Mouse (Mus musculus) urinary bladder, postnatal 36 days (tissue): ENCODE data around the gene Lgals3bp.
A peak's percentile ranks its signal among the peaks of the same experiment; 100 is the strongest.

Source experiments
- DNase-seq, 2 experiments: peaks; one replicate each; pipeline ENCODE4 v3.0.0; 2022; ENCODE audit warnings: low spot score in 2 of 2, mixed read lengths in 1 of 2

Lgals3bp gene

DNA sequence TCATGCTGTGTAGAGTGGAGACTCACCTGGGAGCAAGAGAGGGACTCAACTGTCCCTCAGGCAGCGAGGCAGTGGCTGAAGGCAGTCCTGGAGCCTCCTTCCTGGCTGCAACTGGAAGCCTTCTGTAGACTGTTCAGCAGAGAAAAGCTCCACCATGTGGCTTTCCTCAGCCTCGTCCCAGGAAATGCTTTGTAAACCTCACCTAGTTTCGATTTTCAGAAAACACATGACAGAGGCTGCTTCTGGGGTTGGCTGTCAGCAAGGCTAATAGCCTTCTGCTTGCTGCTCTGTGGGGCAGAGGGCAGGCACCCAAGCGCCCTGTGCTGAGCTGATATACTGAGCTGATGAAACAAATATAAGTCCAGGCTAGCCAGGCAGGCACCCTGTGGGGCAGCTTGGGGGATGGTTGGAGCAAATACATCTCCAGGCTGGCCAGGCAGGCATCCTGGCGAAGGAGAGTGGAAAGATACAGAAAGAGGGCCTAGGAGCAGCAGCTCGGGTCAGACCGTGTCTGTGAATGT, at the start of gene Lgals3bp:
Gene Lgals3bp (minus strand): TSS at position 333 of the 521 bp plus-strand sequence.
- peak; percentile 57 to 78 for DNase-seq

DNA sequence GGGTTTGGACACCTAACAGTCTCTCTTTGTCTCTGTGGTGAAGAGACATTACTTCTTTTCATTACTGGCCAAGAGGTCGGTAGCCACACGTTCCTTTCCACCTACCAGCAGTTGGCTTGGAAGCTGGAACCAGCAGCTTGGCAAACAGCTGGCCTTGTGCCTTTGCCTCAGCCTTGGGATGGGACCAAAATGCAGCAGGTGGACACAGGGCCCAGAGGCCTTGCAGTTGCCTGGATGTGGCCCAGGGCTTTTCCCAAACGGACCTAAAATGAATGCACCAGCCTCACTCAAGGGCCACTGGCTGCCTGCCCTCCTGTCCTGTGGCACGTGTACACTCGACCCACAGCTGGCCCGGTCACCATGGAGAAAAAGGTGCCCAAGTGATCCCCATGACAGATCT, 49.3 kb upstream of the Lgals3bp start:
- DNase-seq, result peak in 1 of 2 experiments; percentile 36

DNA sequence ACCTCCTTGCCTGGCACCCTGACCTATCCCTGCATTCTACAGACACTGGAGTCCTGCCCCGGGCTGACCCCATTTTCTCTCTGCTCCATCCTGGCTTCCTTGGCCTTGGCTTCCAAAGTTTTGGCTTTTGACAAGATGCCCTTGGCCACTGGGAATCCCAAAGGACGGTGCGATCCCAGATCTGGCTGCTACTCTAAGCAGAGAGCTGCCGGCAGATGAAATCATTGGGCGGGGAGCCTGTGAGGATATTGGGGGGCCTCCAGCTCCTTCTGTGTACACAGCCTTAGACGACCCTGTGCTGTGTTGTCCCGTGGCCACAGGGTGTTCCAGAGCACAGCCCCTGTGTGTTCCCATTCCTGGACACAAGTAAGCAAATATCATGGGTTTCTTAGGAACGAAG, 46.5 kb upstream of the Lgals3bp start:
- peak in 1 of 2 experiments; percentile 66 for DNase-seq

DNA sequence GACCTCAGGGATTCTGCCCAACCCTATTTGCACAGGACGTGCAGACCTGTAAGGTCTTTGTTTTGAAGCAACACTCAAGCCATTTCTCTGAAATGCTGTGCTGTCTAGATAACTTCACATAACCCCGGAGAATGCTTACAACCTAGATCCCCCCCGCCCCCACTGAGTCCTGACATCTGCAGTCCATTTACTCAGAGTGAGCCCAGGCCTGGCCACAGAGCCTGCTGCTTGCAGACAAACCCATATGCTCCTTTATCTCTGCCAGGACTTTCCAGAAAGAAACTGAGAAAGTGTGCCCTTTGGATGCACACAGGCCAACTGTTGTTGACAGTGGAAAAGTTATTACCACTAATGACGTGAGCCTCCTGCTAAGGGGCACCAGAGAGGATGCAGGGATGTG, 45.5 kb upstream of the Lgals3bp start:
- DNase-seq, result no peak

DNA sequence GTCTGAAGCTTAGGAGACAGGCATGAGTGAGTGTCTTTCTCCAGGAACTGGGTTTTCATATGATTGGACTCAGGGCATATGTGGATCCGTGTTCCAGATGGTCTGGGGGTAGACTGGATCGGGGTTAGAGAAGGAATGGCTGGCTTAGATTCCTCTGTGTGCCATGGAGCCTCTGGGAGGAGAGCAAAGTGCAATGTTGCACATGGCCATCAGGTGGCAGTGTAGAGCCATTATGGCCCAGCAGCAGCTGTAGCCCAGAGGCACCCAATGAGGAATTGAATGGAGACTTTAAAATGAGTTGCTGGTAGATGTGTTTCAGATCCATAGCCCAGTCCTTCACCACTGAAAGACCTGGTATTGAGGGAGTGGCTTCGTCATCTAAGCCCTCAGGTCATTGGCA, 44.0 kb upstream of the Lgals3bp start:
- DNase-seq, result peak; percentile 59 to 67

DNA sequence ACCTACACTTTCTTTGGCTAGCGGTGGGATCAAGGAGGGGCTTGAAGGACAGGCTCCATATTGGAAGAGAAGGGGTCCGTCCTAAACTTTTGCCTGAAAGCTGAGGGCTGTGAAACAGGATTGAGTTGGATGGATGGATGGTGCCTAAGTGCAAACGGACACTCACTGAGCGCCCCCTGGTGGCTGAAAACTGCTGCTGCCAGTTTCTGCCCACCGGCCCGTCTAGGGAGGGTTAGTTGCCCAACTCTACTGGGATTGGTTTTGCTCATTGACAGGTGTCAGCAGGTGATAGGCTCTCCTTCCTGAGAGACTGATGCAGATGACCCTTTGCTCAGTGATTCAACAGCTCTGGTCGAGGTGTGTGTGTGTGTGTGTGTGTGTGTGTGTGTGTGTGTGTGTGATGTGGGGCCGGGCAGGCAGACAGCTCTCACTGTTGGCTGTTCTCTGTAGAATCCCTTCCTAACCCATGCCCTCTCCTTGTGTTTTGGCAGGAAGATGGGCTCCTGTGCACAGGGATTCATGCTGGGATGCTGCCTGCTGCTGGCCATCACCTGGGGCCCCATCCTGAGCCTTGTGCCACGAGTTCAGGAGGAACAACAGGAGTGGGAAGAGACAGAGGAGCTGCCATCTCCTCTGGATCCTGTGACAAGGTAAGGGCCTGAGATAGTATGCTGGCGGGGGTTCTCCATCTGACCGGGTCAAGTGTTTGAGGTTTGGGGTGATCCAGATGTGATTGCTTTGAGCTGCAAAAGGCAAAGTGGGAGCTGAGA, 41.5 kb upstream of the Lgals3bp start:
- DNase-seq, result peak; percentile 52 to 77

DNA sequence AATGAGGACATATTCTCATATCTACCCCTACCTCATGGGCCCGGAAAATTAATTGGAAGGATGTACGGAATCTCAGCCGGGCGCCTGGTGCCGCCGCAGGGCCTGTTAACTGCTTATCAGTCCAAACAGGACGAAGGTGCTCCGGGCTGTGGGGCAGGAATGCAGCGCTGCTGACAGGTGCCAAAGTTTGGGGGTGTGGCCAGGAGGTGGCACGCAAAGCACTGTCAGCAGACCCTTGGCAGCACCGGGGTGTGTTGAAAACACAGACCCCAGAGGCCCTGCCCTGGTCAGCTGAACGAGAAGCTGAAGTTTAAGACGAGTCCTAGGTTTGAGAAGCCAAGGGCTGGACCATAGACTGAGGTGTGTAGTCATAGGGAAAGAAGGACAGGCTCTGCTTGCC, 40.8 kb upstream of the Lgals3bp start:
- DNase-seq, result no peak

DNA sequence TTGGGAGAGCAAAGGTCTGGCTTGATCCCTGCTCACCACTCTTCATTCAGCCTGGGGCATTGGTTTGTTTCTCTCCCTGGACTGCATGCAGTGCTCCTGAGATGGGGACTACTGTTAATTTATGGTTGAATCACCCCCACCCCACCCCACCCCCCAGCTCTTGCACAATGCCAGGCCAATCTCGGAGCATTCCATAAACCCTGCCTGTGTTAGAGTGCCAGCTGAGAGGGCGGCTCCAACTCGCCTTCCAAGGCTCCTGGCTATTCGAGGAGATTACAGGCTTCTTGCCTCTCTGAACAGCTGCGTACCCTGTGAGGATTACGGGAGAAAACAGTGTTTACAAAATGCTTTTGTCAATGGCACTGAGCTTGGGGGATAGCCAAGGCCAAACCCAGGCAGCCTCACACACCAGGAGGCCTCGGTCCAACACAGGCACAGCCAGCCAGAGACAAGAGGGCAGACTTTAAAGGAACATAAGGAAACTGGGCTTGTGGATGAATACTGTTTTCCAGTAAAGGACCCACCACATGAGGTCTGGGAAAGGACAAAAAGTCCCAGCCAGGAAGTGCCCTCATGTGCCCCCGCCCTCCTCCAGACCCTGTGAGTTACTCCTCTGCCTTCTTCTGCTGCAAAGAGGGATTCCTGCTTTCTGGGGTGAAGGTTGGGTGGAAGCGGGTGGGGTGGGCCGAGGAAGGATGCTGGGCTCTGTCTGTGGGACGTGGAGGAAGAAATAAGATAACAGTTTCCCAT, 36.9 kb upstream of the Lgals3bp start:
- DNase-seq, result no peak

DNA sequence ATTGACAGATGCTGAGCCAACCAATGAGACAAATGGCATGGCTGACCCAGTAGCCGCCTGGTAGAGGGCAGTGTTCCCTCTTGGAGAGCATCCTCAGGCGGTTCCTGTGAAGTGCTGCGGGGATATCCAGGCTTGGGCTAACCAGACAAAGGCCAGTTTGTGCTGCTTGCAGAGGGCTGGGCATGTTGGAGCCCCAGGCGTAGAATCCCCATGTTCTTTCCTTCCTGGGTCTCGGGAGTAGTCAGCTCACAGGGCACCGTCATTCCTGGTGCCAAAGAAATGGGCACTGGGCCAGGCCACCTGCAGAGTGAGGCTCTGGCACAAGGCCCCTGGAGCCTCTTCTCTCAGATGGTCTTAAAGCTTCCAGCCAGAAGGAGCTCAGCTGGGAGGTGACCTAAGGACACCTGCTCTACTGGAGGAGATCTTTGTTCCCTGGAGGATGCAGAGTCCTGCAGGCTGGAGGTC, 34.6 kb upstream of the Lgals3bp start:
- DNase-seq, result no peak

DNA sequence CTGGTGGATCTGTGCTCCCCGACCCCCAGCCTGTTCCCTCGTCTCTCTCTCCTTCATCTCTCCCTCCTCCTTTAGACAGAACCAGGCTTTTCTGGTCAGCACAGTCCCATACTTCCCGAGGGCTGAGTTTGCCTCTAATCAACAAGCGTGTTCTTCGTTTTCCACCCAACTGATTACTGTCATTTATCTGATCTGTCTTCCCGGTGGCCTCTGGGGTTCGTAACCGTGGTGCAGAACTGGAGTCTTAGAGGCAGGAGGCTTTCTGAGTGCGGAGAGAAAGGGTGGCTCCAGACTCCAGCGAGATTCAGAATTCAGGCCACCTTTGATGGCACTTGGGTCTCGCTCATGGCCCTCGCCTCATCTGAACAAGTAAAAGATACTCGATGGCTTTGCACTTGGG, 32.2 kb upstream of the Lgals3bp start:
- DNase-seq, result no peak

DNA sequence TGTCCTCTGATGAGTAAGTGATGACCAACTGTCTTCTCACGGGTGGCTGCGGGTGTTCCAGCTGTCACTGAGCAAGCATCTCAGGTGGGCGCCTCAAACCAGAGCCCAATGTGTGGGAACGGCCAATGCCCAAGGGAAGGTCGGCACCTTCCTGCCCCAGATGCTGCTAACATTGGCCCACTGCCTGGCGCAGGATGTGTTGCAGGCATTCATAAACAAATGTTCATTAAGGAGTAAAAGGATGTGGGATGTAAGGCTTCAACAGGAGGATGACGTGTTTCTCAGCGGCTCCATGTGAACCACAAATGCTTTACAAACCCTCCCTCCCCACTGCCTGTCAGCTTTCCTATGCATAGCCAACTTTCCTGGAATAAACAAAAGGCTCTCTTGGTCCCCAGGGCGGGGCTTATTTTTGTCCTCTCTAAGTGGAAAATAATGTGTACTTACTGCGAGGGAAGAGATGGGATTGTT, 31.5 kb upstream of the Lgals3bp start:
- DNase-seq, result no peak

DNA sequence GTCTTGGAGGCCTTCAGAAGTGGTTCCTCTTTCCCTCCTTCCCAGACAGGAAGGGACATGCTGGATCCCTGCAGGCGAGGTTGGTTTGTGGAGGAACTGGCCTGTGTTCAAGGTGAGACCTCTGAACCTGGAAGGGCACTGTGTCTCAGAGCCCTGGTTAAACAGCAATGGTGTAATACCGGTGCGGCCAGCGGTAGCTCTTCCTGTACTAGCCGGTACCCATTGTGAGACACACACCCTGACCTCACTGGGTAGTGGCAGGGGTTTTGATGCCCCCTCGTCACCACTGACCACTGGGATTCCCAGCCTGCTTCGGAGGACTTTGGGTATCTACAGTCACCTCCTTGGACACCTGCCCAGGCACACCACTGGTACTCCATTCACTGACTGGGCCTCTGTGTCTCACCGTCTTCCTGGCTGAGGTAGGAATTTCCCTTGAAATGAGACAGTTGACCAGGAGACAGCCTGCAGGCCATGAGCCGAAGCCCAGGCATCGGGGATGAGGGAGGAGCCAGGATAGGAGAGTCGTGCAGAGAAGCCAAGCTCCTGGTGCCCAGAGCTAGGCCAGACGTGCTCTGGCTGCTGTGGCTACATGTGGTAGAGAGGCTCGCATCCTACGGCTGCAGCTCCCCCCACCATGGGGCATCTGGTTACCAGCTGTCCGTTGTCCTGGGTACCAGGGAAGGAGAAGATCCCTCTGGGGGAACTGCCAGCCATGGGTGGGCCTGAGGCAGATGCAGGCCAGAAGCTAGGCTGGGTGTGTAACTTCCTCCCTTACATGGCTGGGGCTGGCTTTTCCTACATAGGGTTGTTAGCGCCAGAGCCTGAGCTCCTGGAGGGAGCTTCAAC, 29.4 kb upstream of the Lgals3bp start:
- DNase-seq, result no peak

DNA sequence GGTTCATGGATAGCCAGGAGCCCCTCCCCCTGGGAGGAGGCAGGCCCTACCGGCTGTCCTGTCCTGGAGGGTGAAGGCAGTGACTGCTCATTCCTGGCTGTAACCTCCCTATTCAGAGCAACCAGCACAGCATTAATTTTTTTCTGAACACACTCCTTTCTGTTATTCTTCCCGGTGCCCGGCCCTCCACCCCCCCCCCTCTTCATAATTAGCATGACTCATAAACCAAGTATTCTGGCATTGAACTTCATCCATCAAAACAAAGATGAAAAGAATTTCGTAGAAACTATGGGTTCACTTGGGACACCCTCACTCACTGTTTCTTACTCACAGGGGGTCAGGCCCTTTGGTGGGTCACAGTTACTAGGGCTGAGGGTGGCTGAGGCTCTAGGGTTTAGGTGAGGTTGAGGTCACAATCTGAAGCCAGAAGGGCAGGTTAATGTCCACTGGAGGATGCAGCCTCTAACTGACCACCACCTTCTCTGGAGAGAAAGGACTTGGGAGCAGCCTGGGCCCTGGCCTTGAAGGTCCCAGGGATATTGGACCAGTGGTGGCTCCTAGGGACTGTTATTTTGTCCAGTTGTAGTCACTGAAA, 28.5 kb upstream of the Lgals3bp start:
- no peak for DNase-seq

DNA sequence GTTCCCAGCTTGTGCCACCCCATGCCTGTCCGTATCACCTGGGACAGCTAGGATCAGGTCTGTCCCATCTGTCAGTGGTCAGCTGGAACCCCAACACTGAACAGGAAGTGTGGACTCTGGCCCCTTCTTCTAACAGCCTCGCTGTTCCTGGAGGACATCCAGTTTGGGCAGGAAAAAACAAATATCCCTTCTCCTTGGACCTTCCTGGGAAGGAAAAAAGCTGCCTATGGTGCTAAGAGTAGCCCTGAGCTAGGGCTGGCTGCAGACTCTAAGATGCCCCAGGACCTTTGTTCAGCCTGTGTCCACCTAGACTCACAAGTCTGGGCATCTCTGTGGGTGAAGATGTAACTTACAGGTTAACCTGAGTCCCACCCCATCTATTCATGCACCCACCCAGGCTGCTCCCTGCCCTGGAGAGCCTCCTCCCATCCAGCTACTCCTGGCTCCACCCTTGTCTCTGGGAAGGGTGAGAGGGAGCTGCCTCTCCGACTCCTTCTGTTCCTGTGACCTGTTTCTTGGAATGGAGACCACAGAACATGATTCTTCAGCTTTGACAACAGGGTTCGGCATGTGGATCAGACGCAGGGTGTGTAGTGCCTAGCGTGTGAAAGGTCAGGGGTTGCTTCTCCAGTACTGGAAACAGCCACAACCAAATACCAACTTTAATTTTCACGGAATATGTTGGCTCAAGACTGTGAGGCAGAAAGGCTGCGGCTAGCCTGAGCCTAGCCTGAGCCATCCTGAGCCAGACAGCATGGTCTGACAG, 27.2 kb upstream of the Lgals3bp start:
- DNase-seq, result no peak

DNA sequence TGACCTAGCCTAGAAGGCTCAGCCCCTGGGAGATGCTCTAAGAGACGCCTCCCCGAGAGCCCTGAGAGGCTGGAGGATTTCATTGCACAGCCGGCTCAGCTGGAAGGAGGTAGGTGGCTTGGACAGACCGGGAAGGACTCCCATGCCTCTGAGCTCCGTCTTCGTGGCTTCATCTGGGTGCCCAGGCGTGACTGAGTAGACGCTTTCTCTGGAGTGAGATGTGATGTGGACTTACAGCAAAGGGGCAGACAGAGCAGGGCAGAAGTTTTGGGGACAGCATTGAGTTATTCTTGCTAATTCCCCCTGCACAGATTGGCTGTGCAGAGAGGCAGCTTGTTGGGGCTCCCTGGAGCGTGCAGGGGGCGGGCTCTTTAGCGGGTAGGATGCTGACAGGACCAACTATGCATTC, 26.6 kb upstream of the Lgals3bp start:
- DNase-seq, result no peak

DNA sequence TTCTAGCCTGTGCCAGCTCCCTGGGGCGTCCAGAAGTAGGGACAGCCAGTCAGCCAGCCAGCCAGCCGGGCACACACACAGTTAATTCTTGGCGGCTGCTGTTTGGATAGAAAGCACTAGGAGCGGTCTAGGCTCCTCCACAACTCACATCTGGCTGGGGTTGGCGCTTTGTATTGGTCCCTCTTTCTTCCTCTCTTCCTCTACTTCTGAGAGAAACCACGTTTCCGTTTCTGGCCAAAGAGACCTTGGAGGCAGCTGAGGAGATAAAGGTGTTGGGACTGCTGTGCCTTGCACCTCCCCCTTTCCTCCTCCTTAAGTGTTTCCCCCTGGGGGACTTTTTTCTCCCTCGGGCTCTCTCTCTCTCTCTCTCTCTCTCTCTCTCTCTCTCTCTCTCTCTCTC, 26.1 kb upstream of the Lgals3bp start, which contains the start of gene C1qtnf1:
Gene C1qtnf1 (plus strand): TSS at position 218 of the 400 bp plus-strand sequence.
- no peak for DNase-seq

DNA sequence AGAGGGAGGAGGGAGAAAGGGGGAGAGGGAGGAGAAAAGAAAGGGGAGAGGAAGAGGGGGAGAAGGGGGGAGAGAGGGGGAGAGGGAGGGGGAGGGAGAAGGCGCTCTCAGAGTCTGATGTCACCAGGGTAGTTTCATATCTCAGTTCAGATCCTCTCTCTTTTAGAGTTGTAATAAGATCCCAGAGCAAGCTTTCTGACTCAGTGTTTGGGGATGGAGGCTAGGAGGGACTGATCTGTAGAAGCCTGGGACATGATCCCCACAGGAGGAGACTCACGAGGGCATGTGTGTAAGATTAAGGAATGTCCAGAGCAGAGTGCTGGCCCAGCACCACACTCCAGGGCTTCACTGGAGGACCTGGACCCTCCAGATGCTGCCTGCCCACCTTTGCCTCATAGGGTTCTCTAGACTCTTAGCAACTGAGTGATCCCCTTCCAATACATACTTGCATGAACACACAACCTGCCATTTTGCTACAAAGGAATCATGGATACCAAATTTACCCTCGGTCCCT, 25.4 kb upstream of the Lgals3bp start:
- no peak for DNase-seq

DNA sequence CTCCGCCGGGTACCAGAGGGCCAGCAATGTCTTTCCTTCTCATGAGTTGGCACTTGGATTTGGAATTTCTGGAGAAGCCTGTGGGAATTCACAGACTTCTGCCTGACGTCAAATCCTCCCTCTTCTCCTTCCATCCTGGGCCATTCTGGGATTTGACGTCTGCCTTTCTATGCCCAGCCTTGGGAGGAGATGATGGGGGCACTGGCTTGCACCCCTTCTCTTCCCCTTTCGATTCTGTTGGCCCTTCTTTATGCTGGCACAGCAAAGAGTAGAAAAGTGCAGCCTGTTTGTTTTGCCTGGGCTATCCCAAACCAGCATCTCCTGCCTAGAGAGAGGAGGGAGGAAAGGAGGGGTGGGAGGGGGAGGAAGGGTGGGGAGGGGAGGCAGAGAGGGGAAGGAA, 24.9 kb upstream of the Lgals3bp start:
- DNase-seq, result no peak

DNA sequence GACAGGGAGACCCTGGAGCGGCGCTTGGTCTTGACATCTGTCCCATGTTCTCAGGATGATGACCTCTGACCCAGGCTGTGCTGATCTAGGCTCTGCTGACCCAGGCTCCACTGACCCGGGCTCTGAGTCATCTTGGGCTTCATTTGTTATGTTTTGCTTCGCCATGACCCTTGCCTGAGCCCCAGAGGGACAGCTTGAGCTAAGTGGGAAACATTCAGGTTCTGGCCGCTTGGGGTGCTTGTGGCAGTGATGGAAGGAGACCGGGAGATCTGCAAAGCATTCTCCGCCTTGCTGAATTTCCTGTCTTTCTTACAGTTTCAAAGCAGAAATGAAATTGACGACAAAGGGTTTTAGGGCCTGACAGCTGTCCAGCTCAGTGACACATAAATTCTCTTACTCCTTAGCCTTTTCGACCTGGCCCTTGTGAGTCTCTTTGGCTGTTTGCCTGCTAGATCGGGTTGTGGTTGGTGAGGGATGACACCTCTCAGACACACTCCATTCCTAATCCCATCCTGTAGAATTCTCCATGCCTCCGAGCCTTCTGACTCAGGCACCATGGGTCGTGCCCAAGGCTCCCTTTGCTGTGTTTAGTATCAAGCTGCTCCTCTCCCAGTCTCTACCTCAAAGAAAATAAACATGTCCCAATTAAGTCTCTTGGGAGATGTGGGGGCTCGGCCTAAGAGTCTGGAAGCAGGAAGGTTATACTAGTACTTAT, 22.9 kb upstream of the Lgals3bp start:
- no peak for DNase-seq
